Mouse (Mus musculus) megakaryocyte, embryonic 14.5 days (primary cell): ENCODE measurements around the gene Sqstm1. TPM values are rescaled to one million over a fixed set of nuclear protein-coding genes. Genes with fewer than 3 reads are reported as not detected.

Experiments
- H3K27me3 ChIP-seq: replicated peaks from 2 replicates; pipeline ENCODE3; 2012; ENCODE audit warnings: inconsistent platforms
- H3K36me3 ChIP-seq: replicated peaks from 2 replicates; pipeline ENCODE3; 2012; ENCODE audit warnings: low read length, inconsistent platforms, mixed read lengths
- H3K4me1 ChIP-seq: 2 replicates; pipeline ENCODE4 v1.6.1; 2012; ENCODE audit warnings: inconsistent platforms
- H3K4me3 ChIP-seq: replicated peaks from 2 replicates; pipeline ENCODE3; 2012; ENCODE audit warnings: moderate library complexity, mild to moderate bottlenecking, inconsistent platforms
- H3K9me3 ChIP-seq: 2 replicates; pipeline ENCODE4 v1.6.1; 2012; ENCODE audit warnings: inconsistent platforms
- FLI1 ChIP-seq: IDR thresholded peaks from 2 replicates; pipeline ENCODE4 v1.6.1; 2012; ENCODE audit warnings: low read length, inconsistent platforms, mixed read lengths
- GATA1 ChIP-seq: IDR thresholded peaks from 3 replicates; pipeline ENCODE4 v1.6.1; 2012; ENCODE audit warnings: mixed read lengths, low read length, inconsistent platforms, borderline replicate concordance
- polyA plus RNA-seq: library from polyadenylated mRNA; stranded (reverse); fragments of >175 nt; gene quantifications from 2 replicates; pipeline ENCODE4 v1.2.3, GENCODE M21; 2012; ENCODE audit warnings: low replicate concordance; ENCODE audit not compliant: insufficient read depth

Gene Sqstm1
- polyA plus RNA-seq, 1 experiment: 155 TPM

DNA sequence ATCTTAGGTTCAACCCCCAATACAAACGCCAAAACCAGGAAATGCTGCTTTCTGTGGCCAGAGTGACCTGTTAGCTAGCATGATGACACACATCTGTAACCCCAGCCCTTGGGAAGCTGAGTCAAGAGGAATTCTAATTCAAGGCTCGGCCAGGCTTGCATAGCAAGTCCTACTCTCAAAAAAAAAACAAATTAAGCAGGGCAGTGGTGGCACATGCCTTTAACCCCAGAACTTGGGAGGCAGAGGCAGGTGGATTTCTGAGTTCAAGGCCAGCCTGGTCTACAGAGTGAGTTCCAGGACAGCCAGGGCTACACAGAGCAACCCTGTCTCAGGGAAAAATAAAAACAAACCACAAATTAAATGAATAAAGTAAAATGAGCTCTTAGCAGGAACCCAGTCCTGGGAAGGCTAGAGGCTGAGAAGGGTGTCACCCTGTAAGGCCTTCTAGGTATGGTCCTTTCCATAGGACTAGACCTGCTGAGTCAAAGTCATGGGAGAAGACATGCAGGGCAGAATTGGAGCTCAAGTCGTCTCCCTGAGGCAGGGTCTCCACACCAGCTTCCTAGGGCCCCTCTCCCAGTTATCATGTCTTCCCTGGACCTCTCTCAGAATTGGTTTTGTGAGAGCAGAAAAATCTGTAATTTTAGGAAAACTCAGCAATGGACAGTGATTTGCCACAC is 1.6 kb upstream of the Sqstm1 start:
- H3K27me3 ChIP-seq: no peaks in the 10 kb centered on the region
- H3K4me1 ChIP-seq: peaks cover 76% of the 10 kb centered on the region
- TF ChIP-seq FLI1 (no peak), GATA1 (no peak)
- peak overlapping the region; percentile 84 for H3K4me3 ChIP-seq
- H3K36me3 ChIP-seq: peaks cover 32% of the 10 kb centered on the region
- H3K9me3 ChIP-seq: no peaks in the 10 kb centered on the region

- Histone ChIP-seq H3K4me3 (peak overlapping the region; percentile 97), H3K9me3 (no peaks in the 10 kb centered on the region), H3K27me3 (no peaks in the 10 kb centered on the region), H3K4me1 (peaks cover 76% of the 10 kb centered on the region), H3K36me3 (peaks cover 37% of the 10 kb centered on the region)
- no peak for TF ChIP-seq GATA1
- TF ChIP-seq FLI1: no peak
Observed at GRCm38 (mm10) chr11:50211322-50212059, 864 bp upstream of the Sqstm1 start.

DNA sequence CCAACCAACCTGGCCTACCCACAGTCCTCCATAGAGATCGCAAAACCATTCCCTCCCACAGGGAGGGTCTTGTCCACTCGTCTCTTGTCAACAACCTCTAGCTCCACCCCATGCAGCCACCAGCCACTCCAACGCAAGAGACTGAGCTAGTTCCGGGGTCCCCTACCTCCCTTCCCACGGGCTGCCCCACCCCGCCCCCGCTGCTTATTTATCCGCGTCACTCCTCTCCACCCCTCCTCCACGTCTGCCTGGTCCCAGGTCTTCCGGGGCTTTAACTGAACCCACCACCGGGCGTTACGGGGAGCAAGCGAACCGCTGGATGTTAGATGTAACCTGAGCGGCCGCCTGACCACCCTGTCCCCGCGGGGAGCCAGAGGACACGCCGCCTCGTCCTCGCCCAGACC is 524 bp downstream of the Sqstm1 start:
- peak overlapping the region; percentile 97 for H3K4me3 ChIP-seq
- no peaks in the 10 kb centered on the region for H3K9me3 ChIP-seq
- H3K27me3 ChIP-seq: no peaks in the 10 kb centered on the region
- TF ChIP-seq GATA1: no peak
- TF ChIP-seq FLI1: no peak
- H3K4me1 ChIP-seq: peaks cover 74% of the 10 kb centered on the region
- peaks cover 41% of the 10 kb centered on the region for H3K36me3 ChIP-seq

- TF ChIP-seq FLI1 (no peak), GATA1 (no peak)
- Histone ChIP-seq H3K36me3 (peaks cover 61% of the 10 kb centered on the region), H3K4me1 (peaks cover 76% of the 10 kb centered on the region), H3K27me3 (no peaks in the 10 kb centered on the region), H3K4me3 (peak overlapping the region; percentile 75), H3K9me3 (no peaks in the 10 kb centered on the region)
Observed at GRCm38 (mm10) chr11:50208039-50208438, 2.6 kb downstream of the Sqstm1 start.

- Histone ChIP-seq H3K36me3 (peaks cover 68% of the 10 kb centered on the region), H3K27me3 (no peaks in the 10 kb centered on the region), H3K9me3 (no peaks in the 10 kb centered on the region), H3K4me1 (peaks cover 69% of the 10 kb centered on the region), H3K4me3 (peak overlapping the region; percentile 81)
- no peak for TF ChIP-seq FLI1
- TF ChIP-seq GATA1: no peak
Observed at GRCm38 (mm10) chr11:50207344-50207743, 3.3 kb downstream of the Sqstm1 start.

GRCm38 (mm10) chr11:50206037-50206436 is 4.6 kb downstream of the Sqstm1 start:
- Histone ChIP-seq H3K27me3 (no peaks in the 10 kb centered on the region), H3K4me1 (peaks cover 56% of the 10 kb centered on the region), H3K9me3 (no peaks in the 10 kb centered on the region), H3K36me3 (peaks cover 81% of the 10 kb centered on the region), H3K4me3 (no peak overlapping the region)
- TF ChIP-seq FLI1: no peak
- no peak for TF ChIP-seq GATA1

GRCm38 (mm10) chr11:50205434-50205833 is 5.2 kb downstream of the Sqstm1 start:
- H3K4me3 ChIP-seq: no peak overlapping the region
- H3K9me3 ChIP-seq: no peaks in the 10 kb centered on the region
- peaks cover 52% of the 10 kb centered on the region for H3K4me1 ChIP-seq
- H3K36me3 ChIP-seq: peaks cover 87% of the 10 kb centered on the region
- no peaks in the 10 kb centered on the region for H3K27me3 ChIP-seq
- TF ChIP-seq FLI1 (no peak), GATA1 (no peak)

- Histone ChIP-seq H3K4me3 (no peak overlapping the region), H3K9me3 (no peaks in the 10 kb centered on the region), H3K4me1 (peaks cover 44% of the 10 kb centered on the region), H3K36me3 (peaks cover 97% of the 10 kb centered on the region), H3K27me3 (no peaks in the 10 kb centered on the region)
- TF ChIP-seq GATA1 (no peak), FLI1 (no peak)
Observed at GRCm38 (mm10) chr11:50203302-50203827, 7.3 kb downstream of the Sqstm1 start.

- Histone ChIP-seq H3K9me3 (no peaks in the 10 kb centered on the region), H3K36me3 (peaks cover 97% of the 10 kb centered on the region), H3K27me3 (no peaks in the 10 kb centered on the region), H3K4me1 (peaks cover 29% of the 10 kb centered on the region), H3K4me3 (no peak overlapping the region)
- TF ChIP-seq FLI1 (no peak), GATA1 (no peak)
Observed at GRCm38 (mm10) chr11:50201590-50201989, 9.0 kb downstream of the Sqstm1 start.

DNA sequence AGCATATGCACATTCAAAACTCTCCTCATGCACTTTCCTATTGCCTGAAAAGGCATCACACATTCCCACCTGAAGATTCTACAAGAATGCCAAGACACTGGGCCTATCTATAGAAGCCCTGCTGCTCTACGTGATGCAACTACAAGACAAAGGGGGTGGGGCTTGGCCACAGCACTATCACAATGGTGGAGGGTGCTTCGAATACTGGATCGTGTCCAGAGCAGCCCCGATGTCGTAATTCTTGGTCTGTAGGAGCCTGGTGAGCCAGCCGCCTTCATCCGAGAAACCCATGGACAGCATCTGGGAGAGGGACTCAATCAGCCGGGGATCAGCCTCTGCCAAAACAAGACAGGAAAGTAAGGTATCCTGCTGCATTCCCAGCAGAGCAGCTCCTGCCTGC is 10.0 kb downstream of the Sqstm1 start:
- peaks cover 26% of the 10 kb centered on the region for H3K4me1 ChIP-seq
- H3K4me3 ChIP-seq: no peak overlapping the region
- H3K36me3 ChIP-seq: peaks cover 95% of the 10 kb centered on the region
- TF ChIP-seq GATA1 (no peak), FLI1 (no peak)
- no peaks in the 10 kb centered on the region for H3K9me3 ChIP-seq
- no peaks in the 10 kb centered on the region for H3K27me3 ChIP-seq
